Mouse (Mus musculus) urinary bladder, adult 2 months (tissue): ENCODE data around the gene Scn5a. TPM values are rescaled to one million over a fixed set of nuclear protein-coding genes. Genes with fewer than 3 reads are reported as not detected.
A peak's percentile ranks its signal among the peaks of the same experiment; 100 is the strongest.

ENCODE experiments used
- DNase-seq: peaks from one replicate; pipeline ENCODE4 v3.0.0; 2022; ENCODE audit warnings: low spot score
- polyA plus RNA-seq: library from polyadenylated mRNA; depleted of rRNA; stranded (reverse); fragments of >200 nt; gene quantifications from 2 replicates; pipeline ENCODE4 v1.2.3, GENCODE M21; 2012

Scn5a gene
- polyA plus RNA-seq, 1 experiment, result 0.23 TPM

DNA sequence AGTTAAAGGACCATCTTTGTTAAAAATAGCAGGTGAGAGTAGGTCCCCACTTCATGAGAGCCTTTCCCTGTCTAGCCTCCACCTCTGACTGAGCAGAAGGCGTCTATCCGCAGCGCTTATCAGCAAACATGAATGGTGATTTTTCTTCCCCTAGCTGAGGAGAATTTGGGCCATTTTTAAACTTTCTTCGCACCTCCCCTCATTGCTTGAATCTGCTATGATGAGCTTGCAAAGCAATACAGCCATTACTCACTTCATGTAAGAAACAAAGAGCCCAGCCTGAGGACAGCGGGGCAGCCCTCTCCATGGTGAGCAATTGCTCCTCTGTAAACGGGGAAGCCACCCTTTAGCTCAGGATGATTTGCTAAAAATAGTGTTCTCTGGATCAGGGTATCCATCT is 14.0 kb downstream of the Scn5a start:
- no peak for DNase-seq

DNA sequence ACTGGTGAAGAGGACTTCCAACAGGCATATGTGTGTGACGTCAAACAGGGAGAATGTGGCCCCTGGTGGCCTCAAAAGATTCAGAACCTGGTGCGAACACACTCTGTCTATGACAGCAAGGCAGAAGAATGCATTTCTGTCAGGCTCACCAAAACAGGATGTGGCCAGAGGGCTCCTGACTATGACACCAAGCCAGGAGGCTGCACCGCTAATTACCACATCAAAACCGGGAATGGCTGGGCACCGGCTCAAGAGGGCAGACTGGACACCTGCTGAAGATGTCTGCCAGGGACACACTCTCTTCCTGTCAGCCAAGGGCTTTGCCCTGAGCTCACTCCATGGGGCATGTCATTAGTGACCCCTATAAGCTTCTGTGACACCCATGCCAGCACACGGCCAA is 15.2 kb downstream of the Scn5a start:
- no peak for DNase-seq

DNA sequence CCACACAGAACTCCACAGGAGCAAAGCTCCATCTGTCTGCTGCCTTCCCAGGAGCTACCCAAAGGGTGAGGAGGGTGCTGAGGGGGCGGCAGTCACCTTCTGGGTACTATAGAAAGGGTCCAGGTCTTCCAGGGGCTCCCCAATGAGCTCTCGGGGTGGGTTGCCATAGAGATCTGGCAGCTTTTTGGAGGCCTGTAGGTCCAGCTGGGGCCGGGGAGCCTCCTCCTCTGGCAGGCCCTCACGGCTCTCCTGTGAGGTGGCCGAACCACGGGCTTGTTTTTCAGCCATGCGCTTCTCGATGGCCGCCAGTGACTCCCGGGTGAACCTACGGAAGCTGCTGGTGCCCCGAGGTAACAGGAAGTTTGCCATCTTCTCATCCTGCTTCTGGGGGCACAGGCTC is 16.6 kb downstream of the Scn5a start:
- DNase-seq, result no peak

DNA sequence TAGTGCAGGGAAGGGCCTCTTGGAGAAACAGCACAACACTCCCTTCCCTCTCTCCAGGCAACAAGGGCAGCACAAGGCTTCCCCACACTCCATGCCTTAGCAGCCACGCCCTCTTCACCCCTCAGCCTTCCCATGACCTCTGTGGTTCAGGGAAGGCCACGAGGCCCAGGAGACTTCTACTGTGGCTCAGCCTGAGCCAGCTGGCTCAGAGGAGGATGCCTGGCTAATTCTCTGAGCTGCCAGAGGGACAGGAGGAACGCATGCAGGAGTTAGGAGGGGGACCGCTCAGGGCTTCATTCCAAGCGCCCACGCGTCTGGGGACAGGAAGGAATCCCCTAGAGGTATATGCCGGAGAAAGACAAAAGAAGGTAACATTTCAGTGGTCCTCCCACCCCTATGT is 17.1 kb downstream of the Scn5a start:
- no peak for DNase-seq

DNA sequence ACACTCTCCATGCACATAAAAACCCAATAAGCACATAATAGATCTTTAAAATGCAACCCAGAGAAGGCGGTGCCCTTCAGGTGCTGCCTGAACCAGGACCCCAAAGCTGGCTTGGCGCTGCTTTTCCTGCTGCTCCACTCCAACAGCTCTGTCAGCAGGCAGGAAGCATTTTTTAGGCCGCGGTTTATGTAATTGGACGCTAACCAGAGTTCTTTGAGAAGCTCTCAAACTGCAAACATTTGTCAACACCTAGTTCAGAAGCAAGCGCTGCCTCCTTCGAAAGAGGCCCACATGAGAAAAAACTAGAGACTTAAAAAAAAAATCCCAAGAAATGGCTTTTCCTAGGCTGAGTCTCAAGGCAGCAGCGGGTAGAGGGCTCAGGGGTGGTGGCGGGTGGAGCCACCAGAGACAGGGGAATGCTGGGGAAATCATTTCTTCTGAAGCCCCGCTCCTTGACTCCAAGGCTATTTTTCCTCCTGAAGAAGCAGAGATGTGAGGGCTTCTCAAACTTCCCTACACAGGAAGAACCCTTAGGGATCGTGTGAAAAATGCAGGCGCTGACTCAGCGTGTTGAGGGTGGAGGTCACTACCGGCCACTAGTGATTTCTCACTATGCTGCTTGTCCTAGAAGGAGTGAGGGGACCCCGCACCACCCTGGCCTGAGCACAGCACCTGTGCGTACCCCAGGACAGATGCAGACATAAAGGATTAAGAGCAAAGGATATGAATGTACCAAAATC is 19.1 kb downstream of the Scn5a start:
- no peak for DNase-seq

DNA sequence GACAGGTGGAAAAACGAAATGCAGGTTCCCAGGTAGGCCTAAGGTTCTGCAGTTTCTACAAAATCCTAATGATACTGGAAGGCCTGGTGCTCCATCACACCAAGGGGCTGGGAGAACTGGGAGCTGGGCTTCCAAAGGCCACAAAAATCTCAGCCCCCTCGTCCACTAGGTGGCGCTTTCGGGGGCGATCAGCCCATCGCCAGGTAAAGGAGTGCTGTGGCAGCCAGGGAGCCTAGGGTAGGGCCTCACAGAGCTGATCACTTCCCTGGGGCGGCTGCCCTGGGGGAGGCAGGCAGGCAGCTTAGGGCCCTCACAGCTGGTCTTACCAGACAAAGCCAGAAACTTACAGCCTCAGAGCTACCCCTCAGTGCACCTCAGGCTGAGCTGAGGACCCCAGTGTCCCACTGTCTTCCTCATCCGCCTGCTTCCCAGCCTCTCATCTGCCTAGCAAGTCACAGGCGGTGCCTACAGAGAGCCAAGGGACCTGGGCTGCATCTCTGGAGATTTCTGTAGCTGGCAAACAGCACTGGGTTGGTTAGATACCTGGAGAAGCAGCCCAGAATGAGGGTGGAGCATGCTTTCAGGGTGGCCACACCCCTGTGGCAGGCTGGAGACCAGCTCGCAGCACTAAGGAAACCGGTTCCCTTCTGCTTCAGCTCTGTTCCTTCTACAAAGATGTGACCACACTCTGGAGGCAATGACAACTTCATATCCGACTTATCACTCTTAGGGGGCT is 20.5 kb downstream of the Scn5a start:
- DNase-seq, result peak; percentile 38

DNA sequence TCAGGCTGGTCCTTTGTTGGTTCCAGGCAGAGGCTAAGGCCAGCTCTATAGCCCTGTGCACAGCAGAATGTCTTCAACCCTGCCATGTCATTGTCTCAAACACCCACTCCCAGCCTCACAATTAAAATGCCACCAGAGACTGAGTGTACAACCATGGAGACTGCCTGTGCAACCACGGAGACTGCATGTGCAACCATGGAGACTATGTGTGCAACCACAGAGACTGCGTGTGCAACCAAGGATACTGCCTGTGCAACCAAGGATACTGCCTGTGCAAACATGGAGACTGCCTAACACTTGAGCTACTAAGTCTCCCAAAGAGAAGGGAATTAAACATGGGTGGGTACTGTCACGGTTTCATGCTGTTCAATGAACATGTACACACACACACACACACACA is 22.8 kb downstream of the Scn5a start:
- DNase-seq, result no peak

DNA sequence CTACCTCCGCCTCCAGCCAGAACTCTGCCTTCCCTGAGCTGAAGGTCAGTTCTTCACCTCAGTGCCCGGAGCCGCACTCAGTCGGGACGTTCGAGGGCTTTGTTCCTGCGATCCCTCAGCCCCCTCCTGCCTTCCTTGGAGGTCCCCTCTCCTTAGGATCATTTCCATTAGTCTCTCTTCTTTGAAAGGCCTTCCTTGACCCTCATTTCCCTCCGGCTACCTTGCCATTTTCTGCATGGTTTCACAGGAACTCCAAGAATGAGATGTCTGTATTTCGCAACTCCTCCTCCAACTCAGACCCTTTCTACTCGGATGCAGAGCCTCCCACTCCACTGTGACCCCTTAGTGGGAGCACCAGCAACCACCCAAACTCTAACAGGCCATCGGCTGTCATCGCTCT is 31.3 kb downstream of the Scn5a start:
- DNase-seq, result no peak

DNA sequence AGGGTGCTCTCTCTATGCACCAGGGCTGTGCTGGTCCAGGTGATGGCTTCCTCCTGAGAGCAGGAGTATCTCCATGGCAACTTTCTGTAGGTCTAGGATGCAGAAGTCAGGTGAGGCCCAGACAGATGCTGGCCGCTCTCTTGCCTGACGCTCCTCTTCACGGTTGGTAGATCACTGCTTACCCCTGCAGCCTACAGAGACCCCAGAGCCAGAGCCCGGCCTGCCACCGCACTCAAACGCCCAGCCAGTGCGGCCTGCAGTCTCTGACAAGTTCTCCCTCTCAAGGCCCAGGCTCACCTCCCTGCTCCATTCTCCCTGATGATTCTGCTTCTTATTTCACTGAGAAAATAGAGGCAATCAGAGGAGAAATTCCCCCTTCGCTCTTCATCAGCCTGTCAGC is 31.7 kb downstream of the Scn5a start:
- DNase-seq, result no peak

DNA sequence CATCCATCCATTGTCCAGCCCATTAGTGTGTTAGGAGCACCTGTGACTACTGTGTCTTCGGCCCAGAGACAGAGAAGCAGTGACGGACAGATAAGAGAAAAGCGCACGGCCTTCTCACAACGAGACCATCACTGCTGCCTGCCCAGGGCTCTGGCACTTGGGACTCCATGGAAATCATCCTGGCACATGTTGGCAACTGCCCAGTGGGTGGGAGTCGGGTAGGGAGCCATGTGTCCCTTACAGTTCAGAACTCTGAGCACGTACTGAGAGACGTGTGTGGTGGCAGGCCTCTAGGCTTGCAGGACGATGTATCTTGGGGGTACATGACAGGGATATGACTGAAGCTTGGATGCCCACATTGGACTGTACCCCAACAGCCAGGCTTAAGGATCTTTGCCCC is 38.1 kb downstream of the Scn5a start:
- DNase-seq, result no peak

DNA sequence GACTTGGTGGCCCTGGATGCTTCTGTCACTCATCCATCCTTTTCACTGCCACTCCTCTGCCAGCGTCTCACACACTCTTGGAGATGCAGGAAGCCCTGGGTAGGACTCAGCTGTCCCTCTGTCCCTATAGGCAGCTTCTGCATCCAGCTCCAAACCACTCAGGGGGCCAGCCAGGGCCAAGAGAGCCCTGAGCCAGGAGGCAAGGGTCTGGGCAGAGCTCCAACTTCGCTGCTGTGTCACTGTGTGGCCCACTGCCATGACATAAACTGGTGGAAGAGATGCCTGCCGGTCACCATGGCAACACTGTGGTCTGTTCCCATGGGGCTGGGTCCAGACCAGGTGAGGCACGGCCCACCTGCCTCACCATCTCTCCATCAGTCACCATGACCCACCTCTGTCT is 41.0 kb downstream of the Scn5a start:
- no peak for DNase-seq

DNA sequence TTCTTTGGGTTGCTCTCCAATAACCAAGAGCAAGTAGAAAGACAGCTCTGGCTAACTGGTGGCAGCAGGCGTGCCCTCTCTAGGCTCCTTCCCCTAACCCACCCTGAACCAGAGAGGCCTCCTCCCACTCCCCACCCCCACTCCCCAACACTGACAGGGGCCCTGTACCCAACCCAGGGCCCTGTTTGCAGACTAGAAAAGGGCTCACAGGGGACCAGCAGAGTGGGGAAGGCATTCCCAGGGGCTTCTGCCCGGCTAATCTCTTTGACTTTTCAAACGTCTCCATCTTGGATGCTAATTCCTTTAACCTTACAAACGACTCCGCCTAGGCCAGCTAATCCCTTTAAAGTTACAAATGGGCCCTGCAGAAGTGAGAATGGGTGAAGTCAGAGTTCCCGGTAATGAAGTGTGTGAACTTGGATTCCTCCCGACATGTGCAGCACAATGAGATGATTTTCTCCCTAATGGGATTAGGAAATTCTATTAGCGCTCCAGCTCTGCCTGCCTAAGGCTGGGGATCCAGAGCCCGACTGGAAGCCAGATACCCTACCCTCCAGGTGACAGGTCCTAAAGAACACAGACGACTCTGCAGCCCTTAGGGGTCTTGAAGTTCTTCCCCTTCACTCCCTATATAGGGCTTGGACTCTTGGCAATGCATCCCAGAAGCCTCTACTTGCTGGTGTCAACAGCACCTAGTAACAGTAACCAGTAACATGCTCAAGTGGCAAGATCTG is 47.0 kb downstream of the Scn5a start:
- no peak for DNase-seq

DNA sequence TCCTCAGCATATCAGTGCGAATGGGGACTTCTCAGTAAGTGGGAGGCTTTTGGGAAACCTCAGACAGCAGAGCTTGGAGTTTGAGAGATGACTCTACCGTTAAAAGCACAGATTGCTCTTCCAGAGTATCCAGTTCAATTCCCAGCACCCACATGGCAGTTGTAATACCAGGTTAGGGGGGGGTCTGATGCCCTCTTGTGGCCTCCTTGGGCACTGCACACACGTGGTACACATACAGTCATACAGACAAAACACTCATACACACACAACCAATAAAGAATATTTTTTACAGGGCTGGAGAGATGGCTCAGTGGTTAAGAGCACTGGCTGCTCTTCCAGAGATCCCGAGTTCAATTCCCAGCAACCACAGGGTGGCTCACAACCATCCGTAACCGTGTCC is 54.3 kb downstream of the Scn5a start:
- no peak for DNase-seq

DNA sequence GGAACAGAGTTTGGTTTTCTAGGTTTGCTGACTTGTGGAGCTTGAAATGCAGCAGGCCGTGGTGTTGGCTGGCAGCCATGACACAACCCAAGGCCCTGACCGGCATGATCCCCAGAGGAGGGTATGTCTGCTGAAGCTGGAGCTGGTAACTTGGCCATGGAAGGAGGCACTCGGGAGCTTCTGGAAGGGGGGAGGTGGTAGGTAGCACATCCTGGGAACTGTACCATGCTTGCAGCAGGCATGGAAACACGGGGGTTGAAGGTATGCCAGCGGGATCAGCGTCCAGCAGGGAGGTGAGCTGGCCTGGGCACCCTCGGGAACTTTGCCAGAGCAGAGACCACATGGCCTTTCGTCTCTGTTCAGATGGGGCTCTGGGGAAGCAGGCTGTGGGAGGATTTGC is 55.5 kb downstream of the Scn5a start:
- DNase-seq, result no peak

DNA sequence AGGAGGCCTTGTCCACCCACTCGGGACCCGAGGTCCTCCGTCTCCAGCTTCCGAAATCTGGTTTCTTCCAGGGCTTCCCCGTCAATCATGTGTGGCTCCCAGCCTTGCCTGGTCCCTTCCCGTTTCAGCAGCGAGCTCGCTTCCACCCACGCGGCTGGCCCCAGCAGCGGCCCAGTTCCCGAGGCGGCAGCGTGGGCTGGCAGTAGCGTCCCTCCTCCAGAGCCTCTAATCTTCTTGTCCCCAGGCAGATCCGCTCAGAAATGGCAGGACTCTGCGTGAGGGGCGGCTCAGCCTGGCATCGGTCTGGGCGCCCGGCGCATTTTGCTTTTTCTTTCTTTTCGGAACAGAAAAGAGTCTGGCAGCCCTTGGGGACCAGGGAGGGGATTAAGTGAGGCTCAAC is 59.7 kb downstream of the Scn5a start:
- no peak for DNase-seq

DNA sequence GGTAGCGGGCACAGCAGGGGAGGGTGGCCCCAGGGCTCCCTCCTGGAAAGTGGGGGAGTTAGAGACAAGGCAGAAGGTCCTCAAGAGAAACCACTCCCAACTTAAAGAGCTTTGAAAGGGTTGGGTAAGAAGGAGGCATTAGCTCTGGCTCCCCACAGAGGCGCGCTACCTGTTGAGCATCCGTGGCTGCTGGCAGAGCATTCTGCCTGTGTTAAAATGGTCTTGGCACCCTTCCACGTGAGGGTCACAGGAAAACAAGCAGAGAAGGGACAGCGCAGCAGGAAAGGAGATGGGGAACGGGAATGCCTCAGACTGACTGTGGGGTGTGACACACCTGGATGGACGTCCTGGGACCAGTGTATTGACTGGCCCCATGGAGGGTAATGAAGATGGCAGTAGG is 60.6 kb downstream of the Scn5a start:
- no peak for DNase-seq

DNA sequence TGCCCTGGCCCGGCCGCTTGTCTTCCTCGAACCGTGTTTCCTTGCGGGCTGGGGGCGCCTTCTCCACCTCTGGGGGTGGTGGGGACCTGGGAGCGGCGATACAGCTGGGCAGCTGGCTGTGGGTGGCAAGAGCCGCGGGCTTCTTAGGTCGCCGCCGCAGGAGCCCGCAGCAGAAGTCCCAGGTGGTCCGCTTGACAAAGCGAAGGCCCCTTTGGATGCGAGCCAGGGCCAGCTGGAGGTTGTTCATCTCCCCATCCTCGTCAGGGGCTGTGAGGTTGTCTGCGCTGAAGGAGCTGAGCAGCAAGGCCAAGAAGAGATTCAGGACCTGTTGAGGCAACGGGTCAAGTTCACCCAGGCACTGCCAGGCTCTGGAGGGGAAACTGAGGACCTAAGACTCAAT is 61.3 kb downstream of the Scn5a start:
- no peak for DNase-seq

DNA sequence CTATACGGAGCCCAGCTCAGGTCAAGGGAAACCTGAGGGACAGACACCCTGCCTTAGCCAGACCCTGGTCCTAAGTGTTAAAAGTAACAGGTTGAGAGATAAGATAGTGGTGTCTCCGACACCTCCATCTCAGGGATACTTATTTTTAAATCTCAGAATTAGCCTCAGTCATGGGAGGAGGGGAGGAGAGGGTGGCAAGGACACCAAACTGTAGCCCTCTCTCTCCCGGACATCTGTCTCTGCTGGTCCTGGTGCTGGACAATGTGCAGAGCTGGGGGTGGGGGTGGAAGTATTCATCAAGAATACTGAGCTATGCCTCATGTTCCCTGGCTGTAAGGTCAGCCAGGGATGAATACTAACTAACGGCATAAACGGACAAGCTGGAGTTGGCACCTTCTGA is 62.0 kb downstream of the Scn5a start:
- DNase-seq, result no peak

DNA sequence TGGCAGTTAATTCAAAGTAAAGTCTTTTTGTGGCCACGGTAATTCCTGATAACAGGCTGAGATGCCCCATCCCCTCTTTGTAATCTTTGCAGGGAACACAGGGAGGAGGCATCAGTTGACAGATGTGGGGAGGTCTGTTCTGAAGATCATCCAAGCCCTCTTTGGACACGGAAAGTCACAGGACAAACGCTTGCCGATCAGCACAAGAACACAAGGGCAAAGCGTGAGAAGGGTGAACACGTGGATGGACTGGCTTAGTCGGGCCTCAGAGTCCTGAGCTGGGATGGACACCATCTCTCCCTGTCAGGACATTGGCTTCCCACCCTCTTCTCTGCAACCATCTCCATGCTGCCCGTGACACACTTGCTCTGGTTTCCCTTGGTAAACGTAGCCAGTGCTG is 63.4 kb downstream of the Scn5a start:
- DNase-seq, result no peak

DNA sequence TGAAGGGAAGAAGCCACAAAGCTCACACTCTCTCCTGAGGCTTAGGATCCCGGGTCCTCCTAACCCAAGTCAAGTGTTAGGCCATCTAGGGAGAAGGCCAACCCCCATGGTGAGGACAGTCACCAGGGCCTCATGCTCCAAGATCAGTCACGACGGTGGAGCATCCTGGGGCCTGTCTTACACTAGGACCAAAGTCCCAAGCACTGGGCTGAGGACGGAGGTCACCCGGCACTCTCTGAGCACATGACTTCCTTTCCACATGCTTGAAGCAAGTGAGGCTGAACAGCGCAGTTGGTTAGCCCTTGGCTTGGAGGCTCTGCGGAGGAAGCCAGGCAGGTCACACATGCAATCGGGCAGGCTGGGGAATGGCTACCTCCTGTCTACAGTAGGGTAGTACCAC is 63.8 kb downstream of the Scn5a start:
- DNase-seq, result no peak

DNA sequence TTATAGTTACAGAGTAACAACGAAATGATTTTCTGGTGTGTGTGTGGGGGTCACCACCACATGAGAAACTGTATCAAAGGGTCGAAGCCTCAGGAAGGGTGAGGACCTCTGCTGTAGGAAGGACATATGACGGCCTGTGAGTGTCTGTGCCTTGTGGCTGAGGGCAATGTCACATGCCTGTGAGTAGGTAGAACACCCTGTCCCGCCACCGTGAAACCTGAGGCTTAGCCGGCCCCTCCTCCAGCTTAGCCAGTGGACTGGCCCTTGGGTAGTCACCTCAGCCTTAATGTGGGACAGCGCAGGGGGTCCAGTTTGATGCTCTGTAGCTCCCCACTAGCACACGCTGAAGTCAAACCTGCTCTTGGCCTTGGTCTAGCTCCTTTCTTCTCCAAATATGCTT is 65.0 kb downstream of the Scn5a start:
- no peak for DNase-seq

DNA sequence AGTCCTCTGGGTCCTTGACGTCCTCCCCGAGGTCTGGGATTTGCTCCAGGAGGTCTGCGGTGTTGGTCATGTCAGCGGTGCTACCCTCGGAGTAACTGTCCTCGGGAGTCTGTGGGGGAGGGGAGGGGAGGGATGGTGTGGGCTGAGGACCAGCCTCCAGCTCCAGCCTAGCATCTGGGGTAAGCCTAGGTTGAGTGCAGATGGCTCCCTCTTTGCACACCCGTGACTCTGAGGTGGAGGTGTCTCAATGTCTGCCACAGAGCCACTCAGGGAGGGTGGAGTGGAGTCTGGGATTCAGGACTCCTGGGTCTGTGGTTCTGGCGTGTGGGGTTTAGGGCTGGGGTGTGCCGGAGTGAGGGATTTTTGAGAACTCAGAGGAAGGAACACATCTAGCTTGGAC is 65.8 kb downstream of the Scn5a start:
- DNase-seq, result no peak

DNA sequence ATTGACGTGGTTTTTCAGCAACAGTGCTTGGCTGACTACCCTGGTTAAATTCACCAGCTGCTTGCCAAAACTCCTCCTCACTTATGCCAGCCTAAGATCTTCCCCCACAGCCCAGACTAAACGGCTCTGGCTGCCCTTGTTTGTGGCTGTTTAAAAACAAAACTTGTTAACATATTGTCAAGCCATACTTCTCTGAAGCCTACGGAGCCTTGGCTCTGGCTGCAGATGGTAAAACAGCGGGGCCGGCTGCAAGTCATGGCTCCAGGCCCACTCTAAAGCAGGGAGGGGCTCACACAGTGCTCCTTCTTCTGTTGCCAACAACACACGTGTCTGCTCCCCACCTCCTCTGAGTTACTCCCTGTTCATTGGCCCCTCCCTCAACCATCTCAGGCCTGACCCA is 67.9 kb downstream of the Scn5a start:
- no peak for DNase-seq
